Mouse (Mus musculus) kidney, adult 2 months (tissue): ENCODE data around the gene Setd2. TPM values are rescaled to one million over a fixed set of nuclear protein-coding genes. Genes with fewer than 3 reads are reported as not detected.

Source experiments
- DNase-seq: peaks from one replicate; pipeline ENCODE4 v3.0.0; 2021
- H3K27ac ChIP-seq: fragments of 200-500 bp; 2 replicates; pipeline ENCODE4 v1.5.1; 2012; ENCODE audit warnings: low read depth, low read length, control low read depth, inconsistent platforms; ENCODE audit not compliant: insufficient read depth
- H3K27me3 ChIP-seq: fragments of 200-500 bp; replicated peaks from 2 replicates; pipeline ENCODE4 v1.6.1; 2012; ENCODE audit warnings: mild to moderate bottlenecking, moderate library complexity, low read length, inconsistent platforms; ENCODE audit not compliant: control insufficient read depth, insufficient read depth
- H3K36me3 ChIP-seq: fragments of 200-500 bp; 2 replicates; pipeline ENCODE4 v1.6.1; 2012; ENCODE audit warnings: mild to moderate bottlenecking, moderate library complexity, low read length, inconsistent platforms; ENCODE audit not compliant: control insufficient read depth, insufficient read depth
- H3K4me1 ChIP-seq: fragments of 200-500 bp; 2 replicates; pipeline ENCODE4 v1.6.1; 2011; ENCODE audit warnings: low read length; ENCODE audit not compliant: control insufficient read depth, insufficient read depth
- H3K4me3 ChIP-seq: fragments of 200-500 bp; 2 replicates; pipeline ENCODE4 v1.5.1; 2011; ENCODE audit warnings: mild to moderate bottlenecking, low read depth, low read length, control low read depth; ENCODE audit not compliant: insufficient read depth
- CTCF ChIP-seq: fragments of 200-500 bp; conservative IDR thresholded peaks from 2 replicates; pipeline ENCODE4 v1.5.1; 2011; ENCODE audit warnings: low read depth, mild to moderate bottlenecking, control low read depth, low read length, moderate library complexity, mixed read lengths; ENCODE audit not compliant: insufficient read depth, insufficient read length
- POLR2A ChIP-seq: fragments of 200-500 bp; IDR thresholded peaks from one replicate; pipeline ENCODE4 v1.6.1; 2011; ENCODE audit warnings: low read depth, low read length, control low read depth
- WGBS: fragments of 180-500 bp; shearing (Covaris S2); methylation state at CpG from one replicate; pipeline ENCODE4 v1.1.7; 2018; 5-methylcytosine and 5-hydroxymethylcytosine counted together
- polyA plus RNA-seq: library from polyadenylated mRNA; depleted of rRNA; stranded (reverse); fragments of >200 nt; gene quantifications from 2 replicates; pipeline ENCODE4 v1.2.3, GENCODE M21; 2012

The Setd2 gene
- polyA plus RNA-seq, 1 experiment: 37.6 TPM

DNA sequence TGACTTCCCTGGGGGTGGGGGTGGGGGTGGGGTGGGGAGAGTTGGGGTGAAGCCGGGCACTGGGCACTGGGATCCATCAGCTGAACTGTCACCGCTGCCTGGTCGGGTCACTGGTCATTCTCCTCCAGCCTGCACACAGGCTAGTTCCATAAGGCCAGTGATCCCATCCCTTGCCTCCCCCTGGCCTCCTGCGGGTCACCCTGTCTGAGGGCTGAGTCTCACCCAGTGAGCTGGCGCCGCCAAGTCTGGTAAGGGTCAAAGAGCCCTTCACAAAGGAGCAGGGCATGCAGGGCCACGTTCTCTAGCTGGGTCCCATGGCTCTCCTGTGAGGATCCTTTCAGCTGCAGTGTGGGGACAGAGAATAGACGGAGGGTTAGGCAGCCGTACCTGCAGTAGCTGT lies 111.4 kb downstream of the Setd2 start:
- Histone ChIP-seq H3K4me3 (no peak overlapping the region), H3K36me3 (no peaks in the 10 kb centered on the region; the same call in 1 of the 2 replicates), H3K27me3 (no peaks in the 10 kb centered on the region), H3K27ac (no peak overlapping the region), H3K4me1 (peaks cover 10% of the 10 kb centered on the region)
- TF ChIP-seq POLR2A (no peak), CTCF (no peak)
- peak; percentile 73 for DNase-seq
- WGBS: 34% methylated on average over 9 of the region's 9 CpGs

DNA sequence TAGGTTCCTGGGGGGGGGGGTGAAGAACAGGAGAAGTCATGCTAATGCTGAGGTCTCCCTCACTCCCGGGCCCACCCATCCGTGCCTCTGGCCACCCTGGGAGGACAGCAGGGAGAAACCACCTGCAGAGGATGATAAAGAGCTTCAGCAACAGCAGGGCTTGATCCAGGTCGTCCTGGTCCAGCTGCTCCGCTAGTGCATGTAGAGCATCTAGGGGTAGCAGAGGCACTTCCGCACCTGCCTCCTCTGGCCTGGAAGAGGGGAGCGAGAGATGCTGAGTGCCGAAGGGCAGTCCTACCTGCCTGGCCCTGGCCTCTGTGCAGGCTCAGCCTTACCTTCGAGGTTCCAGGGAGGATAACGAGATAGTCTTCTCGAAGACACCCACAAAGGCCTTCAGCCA lies 111.9 kb downstream of the Setd2 start:
- no peaks in the 10 kb centered on the region for H3K27me3 ChIP-seq
- no peak for DNase-seq
- H3K4me1 ChIP-seq: peaks cover 10% of the 10 kb centered on the region
- H3K27ac ChIP-seq: no peak overlapping the region
- WGBS: 78% methylated on average over 10 of the region's 10 CpGs
- TF ChIP-seq CTCF (no peak), POLR2A (no peak)
- no peaks in the 10 kb centered on the region; the same call in 1 of the 2 replicates for H3K36me3 ChIP-seq
- no peak overlapping the region for H3K4me3 ChIP-seq

DNA sequence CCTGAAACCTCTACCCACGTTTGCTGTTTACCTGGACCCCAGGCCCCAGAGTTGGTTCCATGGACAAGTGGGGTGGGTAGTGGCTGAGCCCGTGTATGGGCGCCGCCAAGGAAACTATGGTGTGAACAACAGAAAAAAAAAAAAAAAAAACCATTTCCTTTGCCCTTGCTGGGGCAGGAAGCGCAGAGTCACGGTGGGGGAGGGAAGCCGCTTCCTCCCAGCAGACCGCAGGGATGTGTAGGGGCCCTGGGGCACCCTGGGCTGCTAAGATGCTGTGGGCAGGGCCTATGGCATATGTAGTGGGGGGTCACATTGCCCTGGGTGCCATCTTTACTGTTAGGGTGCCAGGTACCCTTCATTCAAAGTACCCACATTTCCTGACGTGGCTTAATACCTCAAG lies 112.8 kb downstream of the Setd2 start:
- Histone ChIP-seq H3K36me3 (no peaks in the 10 kb centered on the region; the same call in 1 of the 2 replicates), H3K4me3 (no peak overlapping the region)
- 69% methylated on average over 9 of the region's 9 CpGs for WGBS

DNA sequence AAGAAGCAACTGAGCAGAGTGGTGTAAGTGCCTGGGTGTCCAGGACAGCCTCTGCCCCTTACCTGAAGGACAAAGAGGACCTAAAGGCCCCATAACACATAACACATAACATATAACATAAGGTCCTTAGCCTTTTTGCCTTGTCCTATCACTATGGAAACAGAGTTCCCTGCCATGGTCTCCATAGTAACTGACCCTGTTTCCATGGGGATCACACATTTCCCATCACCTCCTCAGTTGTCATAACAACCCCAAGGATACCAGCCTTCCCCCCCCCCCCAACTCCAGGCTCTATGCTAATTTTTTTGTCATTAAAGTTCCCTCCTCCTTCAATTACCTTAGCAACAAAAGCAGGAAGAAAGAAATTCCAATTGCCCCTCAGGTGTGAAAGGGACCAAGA lies 117.4 kb downstream of the Setd2 start:
- H3K4me1 ChIP-seq: peaks cover 28% of the 10 kb centered on the region
- no peak overlapping the region for H3K27ac ChIP-seq

More for the DNA sequence above, 112.8 kb downstream of the Setd2 start:
- peaks cover 10% of the 10 kb centered on the region for H3K4me1 ChIP-seq
- H3K27ac ChIP-seq: no peak overlapping the region
- no peak for TF ChIP-seq CTCF
- TF ChIP-seq POLR2A: no peak
- DNase-seq: no peak
- H3K27me3 ChIP-seq: no peaks in the 10 kb centered on the region

DNA sequence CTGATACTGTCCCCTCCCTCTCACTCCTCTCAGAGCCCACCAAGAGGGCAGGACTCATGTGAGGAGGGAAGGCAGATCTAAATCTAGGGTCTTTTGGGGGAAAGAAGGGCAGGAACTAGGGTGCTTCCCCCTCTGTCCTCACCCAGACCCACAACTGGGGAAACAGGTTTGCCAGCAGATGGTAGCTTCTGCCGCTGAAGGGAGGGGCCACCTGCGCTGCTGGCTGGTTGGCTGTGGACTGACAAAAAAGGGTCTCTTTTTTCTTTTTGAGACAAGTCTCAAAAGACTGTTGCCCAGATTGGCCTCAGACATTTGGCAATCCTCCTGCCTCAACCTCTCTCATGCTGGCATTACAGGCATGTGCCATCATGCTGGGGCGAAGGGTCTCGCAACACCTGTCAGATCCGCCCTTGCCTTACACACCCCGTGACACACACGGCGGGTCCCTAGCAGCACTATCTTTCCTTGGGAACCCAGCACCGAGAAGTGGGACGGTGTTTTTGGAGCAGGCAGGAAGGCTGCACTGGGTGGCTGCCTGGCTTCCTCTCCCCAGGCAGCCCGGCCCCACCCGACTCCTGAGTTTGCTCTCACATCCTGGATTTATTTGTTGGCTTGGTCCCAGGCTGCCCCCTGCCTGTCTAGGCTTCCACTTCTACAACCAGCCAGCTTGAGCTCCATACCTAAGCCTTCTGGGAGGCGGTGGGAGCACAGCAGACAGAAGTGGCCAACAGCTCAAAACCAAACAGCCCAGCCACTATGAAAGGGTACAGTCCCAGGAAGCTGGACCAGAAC lies 119.7 kb downstream of the Setd2 start:
- Histone ChIP-seq H3K27me3 (no peaks in the 10 kb centered on the region), H3K4me3 (peak overlapping the region; percentile 72), H3K27ac (peak overlapping the region; percentile 86), H3K4me1 (peaks cover 34% of the 10 kb centered on the region), H3K36me3 (no peaks in the 10 kb centered on the region)
- TF ChIP-seq CTCF (0 out of 2 replicates have a peak, but pooled peaks have one; percentile 22), POLR2A (no peak)
- 33% methylated on average over 13 of the region's 13 CpGs for WGBS
- DNase-seq: peak; percentile 79

More for the DNA sequence above, 117.4 kb downstream of the Setd2 start:
- no peak for DNase-seq
- TF ChIP-seq CTCF: no peak
- no peak for TF ChIP-seq POLR2A
- Histone ChIP-seq H3K27me3 (no peaks in the 10 kb centered on the region), H3K36me3 (no peaks in the 10 kb centered on the region), H3K4me3 (no peak overlapping the region)

DNA sequence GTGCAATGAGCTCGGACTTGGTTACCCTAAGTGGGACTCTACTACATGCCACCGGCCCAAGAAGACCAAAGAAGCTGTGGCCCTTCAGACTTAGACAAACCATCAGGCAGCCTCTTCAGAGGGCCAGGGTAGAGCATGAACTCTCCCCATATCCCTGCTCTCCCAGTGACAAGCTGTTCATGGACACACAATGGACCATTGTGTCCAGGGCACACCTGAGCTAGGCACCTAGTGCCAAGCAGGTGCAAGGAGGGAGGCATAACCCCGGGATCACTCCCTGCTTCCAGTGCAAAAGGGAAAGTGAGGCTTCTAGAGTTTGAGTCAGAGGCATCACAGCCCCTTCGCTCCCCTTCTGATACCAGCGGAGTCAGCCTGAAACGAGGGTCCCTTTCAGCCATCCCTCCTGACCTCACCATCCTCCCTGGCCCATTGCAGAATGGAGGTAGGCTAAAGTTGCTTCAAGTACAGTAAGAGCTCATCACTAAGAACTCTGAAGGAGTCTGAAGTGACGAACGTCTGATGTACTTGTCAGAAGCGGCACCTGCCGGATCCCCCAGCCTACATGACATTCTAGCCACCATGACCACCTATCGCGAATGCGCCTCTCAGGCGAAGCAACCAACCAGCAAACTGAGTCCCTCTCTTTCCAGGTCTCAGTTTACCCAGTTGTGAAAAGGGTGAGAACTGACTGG lies 120.7 kb downstream of the Setd2 start:
- 22% methylated on average over 14 of the region's 14 CpGs for WGBS
- Histone ChIP-seq H3K27ac (peak overlapping the region; percentile 86), H3K27me3 (no peaks in the 10 kb centered on the region), H3K4me1 (peaks cover 37% of the 10 kb centered on the region), H3K36me3 (no peaks in the 10 kb centered on the region), H3K4me3 (peak overlapping the region; percentile 72)
- TF ChIP-seq CTCF (no peak), POLR2A (no peak)
- DNase-seq: no peak
